Mouse (Mus musculus): ENCODE measurements around the gene Ppp6r2.

- TF ChIP-seq CTCF (IDR thresholded peaks at IDR 0.05; ENCODE audit: control insufficient read depth, insufficient read depth, low read length), result no peak
- TF ChIP-seq POLR2A (IDR thresholded peaks at IDR 0.05; ENCODE audit: borderline replicate concordance, control insufficient read depth, low read depth, low read length), result no peak
Measured at GRCm38 (mm10) chr15:89197056-89197455, 14.3 kb upstream of the Ppp6r2 start.
